Mouse (Mus musculus) leukemia stem cell, adult 10-12 weeks (primary cell): ENCODE results near the gene E330017A01Rik. TPM values are rescaled to one million over a fixed set of nuclear protein-coding genes. Genes with fewer than 3 reads are reported as not detected.

Experiments used
- polyA plus RNA-seq: library from polyadenylated mRNA; stranded (reverse); fragments of >175 nt; gene quantifications from 2 replicates; pipeline ENCODE4 v1.2.3, GENCODE M21; 2012; ENCODE audit warnings: low replicate concordance

E330017A01Rik gene
- polyA plus RNA-seq, result not detected in 2 replicates

GRCm38 (mm10) chr16:58638689-58639175 is at the start of gene E330017A01Rik:
TSS of gene E330017A01Rik (minus strand) at chr16:58638739.

GRCm38 (mm10) chr16:58669917-58670630 is 31.5 kb upstream of the E330017A01Rik start, which contains the start of gene Cpox:
TSS of gene Cpox (plus strand) at chr16:58670292.

GRCm38 (mm10) chr16:58616878-58617277 is 21.7 kb downstream of the E330017A01Rik start, which contains the start of gene Gm813:
TSS of gene Gm813 (minus strand) at chr16:58616978.

Other genes starting within 250 kb of the E330017A01Rik start
- gene Dcbld2, start 230.3 kb downstream of the E330017A01Rik start, polyA plus RNA-seq, result 1.9 and 3.4 TPM in 2 replicates
- 30.4 and 49.2 TPM in 2 replicates for gene St3gal6, start 114.5 kb downstream of the E330017A01Rik start, polyA plus RNA-seq
- not detected in 2 replicates for gene Gm813, start 21.8 kb downstream of the E330017A01Rik start, polyA plus RNA-seq
- 58.3 and 87.2 TPM in 2 replicates for gene Cpox, start 31.6 kb upstream of the E330017A01Rik start, polyA plus RNA-seq
- not detected in 2 replicates for gene Gpr15, start 80.3 kb upstream of the E330017A01Rik start, polyA plus RNA-seq
- 1.2 and 3.1 TPM in 2 replicates for gene Cldnd1, start 89.2 kb upstream of the E330017A01Rik start, polyA plus RNA-seq
- gene Olfr172, start 124.4 kb upstream of the E330017A01Rik start, polyA plus RNA-seq, result not detected in 2 replicates
- gene Olfr173, start 161.5 kb upstream of the E330017A01Rik start, polyA plus RNA-seq, result not detected in 2 replicates
- not detected in 2 replicates for gene Olfr175-ps1, start 188.0 kb upstream of the E330017A01Rik start, polyA plus RNA-seq
- not detected in 2 replicates for gene Olfr177, start 236.0 kb upstream of the E330017A01Rik start, polyA plus RNA-seq